Mouse (Mus musculus): Measurements from ENCODE around the gene Cnih3.

- TF ChIP-seq CTCF (IDR thresholded peaks at IDR 0.05; ENCODE audit: control insufficient read depth, insufficient read depth, insufficient read length) (no peak), MYOD1 (IDR thresholded peaks at IDR 0.05; ENCODE audit: control insufficient read depth, insufficient read length, low read depth) (no peak), MAX (IDR thresholded peaks at IDR 0.05) (no peak), FOSL1 (IDR thresholded peaks at IDR 0.05; ENCODE audit: insufficient read depth, low read length, poor library complexity, severe bottlenecking) (no peak), USF1 (IDR thresholded peaks at IDR 0.05; ENCODE audit: low read depth) (no peak)
Observed at GRCm38 (mm10) chr1:181408086-181408975, 55.9 kb downstream of the Cnih3 start.
